Mouse (Mus musculus) CD8-positive naive resting alpha-beta T cell, adult 57 days (primary cell): ENCODE measurements around the gene Kansl1. TPM values are rescaled to one million over a fixed set of nuclear protein-coding genes. Genes with fewer than 3 reads are reported as not detected.

Source experiments
- total RNA-seq: library from RNA; stranded (reverse); gene quantifications from one replicate; pipeline ENCODE4 v1.2.4, GENCODE M21; 2023

Gene Kansl1
- total RNA-seq, result 113 TPM

DNA sequence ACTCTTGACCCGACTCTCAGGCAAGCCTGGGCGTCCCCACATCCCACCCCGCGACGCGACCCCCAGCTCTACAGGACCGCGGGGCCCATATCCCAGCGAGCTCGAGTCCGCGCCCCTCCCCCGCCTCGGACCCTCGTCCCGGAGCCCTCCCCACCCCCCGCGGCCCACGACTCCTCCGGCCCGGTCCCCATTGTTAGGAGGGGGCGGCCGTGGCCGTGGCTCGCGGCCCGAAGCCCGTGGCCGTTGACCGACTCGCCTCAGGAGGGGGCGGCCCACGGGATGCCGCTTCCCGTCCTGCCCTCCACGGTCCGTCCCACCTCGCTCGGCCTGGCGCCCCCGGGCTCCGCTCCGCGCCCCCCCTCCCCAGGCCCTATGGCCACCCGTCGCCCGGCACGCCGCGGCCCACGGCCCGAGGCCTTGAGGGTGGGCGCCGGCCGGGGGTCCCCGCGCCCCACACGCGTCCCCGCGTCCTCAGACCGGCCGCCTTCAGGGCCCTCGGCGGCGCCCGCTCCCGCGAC, at the start of gene Kansl1:
Gene Kansl1, minus strand, starts transcription at position 111 of the 518 bp plus-strand sequence.

Other genes with a start within 250 kb of the Kansl1 start
- 0.28 TPM for gene Mapt, start 237.5 kb downstream of the Kansl1 start, total RNA-seq
- 36.3 TPM for gene Cdc27, start 81.8 kb upstream of the Kansl1 start, total RNA-seq
- 5.5 TPM for gene Myl4, start 81.8 kb upstream of the Kansl1 start, total RNA-seq
- gene Itgb3, start 139.1 kb upstream of the Kansl1 start, total RNA-seq, result 45.8 TPM
- not detected for gene Gm11639, start 216.8 kb upstream of the Kansl1 start, total RNA-seq